Mouse (Mus musculus) cerebellum, adult 2 months (tissue): ENCODE results near the gene Gcg. TPM values are rescaled to one million over a fixed set of nuclear protein-coding genes. Genes with fewer than 3 reads are reported as not detected.

Source experiments
- DNase-seq, 2 experiments: peaks; one replicate each; pipeline ENCODE4 v3.0.0; 2021
- H3K27ac ChIP-seq: fragments of 200-500 bp; 2 replicates; pipeline ENCODE4 v1.5.1; 2012; ENCODE audit warnings: low read length, control low read depth, inconsistent platforms; ENCODE audit not compliant: insufficient read depth
- H3K27me3 ChIP-seq: fragments of 200-500 bp; 2 replicates; pipeline ENCODE4 v1.6.1; 2012; ENCODE audit warnings: inconsistent platforms, mild to moderate bottlenecking, low read length, moderate library complexity; ENCODE audit not compliant: control insufficient read depth, insufficient read depth
- H3K4me1 ChIP-seq: fragments of 200-500 bp; 2 replicates; pipeline ENCODE4 v1.6.1; 2011; ENCODE audit warnings: low read length; ENCODE audit not compliant: control insufficient read depth, insufficient read depth
- H3K4me3 ChIP-seq: fragments of 200-500 bp; replicated peaks from 2 replicates; pipeline ENCODE3; 2011; ENCODE audit warnings: mild to moderate bottlenecking, low read depth, low read length, control low read depth; ENCODE audit not compliant: insufficient read depth
- CTCF ChIP-seq: fragments of 200-500 bp; IDR thresholded peaks from 2 replicates; pipeline ENCODE4 v1.5.1; 2011; ENCODE audit warnings: low read depth, mild to moderate bottlenecking, control low read depth, low read length, moderate library complexity, borderline replicate concordance; ENCODE audit not compliant: insufficient read depth
- POLR2A ChIP-seq: fragments of 200-500 bp; IDR thresholded peaks from 2 replicates; pipeline ENCODE4 v1.6.1; 2011; ENCODE audit warnings: low read length, control low read depth, borderline replicate concordance; ENCODE audit not compliant: insufficient read depth
- WGBS: fragments of 180-500 bp; shearing (Covaris S2); methylation state at CpG from one replicate; pipeline ENCODE4 v1.1.7; 2018; 5-methylcytosine and 5-hydroxymethylcytosine counted together
- polyA plus RNA-seq: library from polyadenylated mRNA; depleted of rRNA; stranded (reverse); fragments of >200 nt; gene quantifications from 2 replicates; pipeline ENCODE4 v1.2.3, GENCODE M21; 2012

Gcg gene
- polyA plus RNA-seq, 1 experiment = not detected

GRCm38 (mm10) chr2:62503326-62503725, 19.9 kb upstream of the Gcg start:
- TF ChIP-seq POLR2A (no peak), CTCF (no peak)
- Histone ChIP-seq H3K4me1 (no peaks in the 10 kb centered on the region), H3K27ac (no peak overlapping the region), H3K27me3 (no peaks in the 10 kb centered on the region), H3K4me3 (no peak overlapping the region)
- WGBS = 77% methylated on average over 5 of the region's 5 CpGs
- no peak for DNase-seq

GRCm38 (mm10) chr2:62502516-62502915, 19.1 kb upstream of the Gcg start:
- no peak for DNase-seq
- no peak for TF ChIP-seq POLR2A
- TF ChIP-seq CTCF = no peak
- Histone ChIP-seq H3K27ac (no peak overlapping the region), H3K4me1 (no peaks in the 10 kb centered on the region), H3K27me3 (no peaks in the 10 kb centered on the region), H3K4me3 (no peak overlapping the region)
- WGBS = 56% methylated on average over 4 of the region's 4 CpGs

GRCm38 (mm10) chr2:62498821-62499220, 15.4 kb upstream of the Gcg start:
- TF ChIP-seq POLR2A (no peak), CTCF (no peak)
- Histone ChIP-seq H3K27me3 (no peaks in the 10 kb centered on the region), H3K4me3 (no peak overlapping the region), H3K4me1 (no peaks in the 10 kb centered on the region), H3K27ac (no peak overlapping the region)
- DNase-seq = no peak
- 49% methylated on average over 5 of the region's 5 CpGs for WGBS

GRCm38 (mm10) chr2:62498086-62498485, 14.6 kb upstream of the Gcg start:
- H3K27me3 ChIP-seq = no peaks in the 10 kb centered on the region

GRCm38 (mm10) chr2:62497333-62498002, 14.0 kb upstream of the Gcg start:
- no peak for DNase-seq
- TF ChIP-seq POLR2A (no peak), CTCF (no peak)
- Histone ChIP-seq H3K27ac (no peak overlapping the region), H3K27me3 (no peaks in the 10 kb centered on the region), H3K4me1 (no peaks in the 10 kb centered on the region), H3K4me3 (no peak overlapping the region)
- WGBS = 52% methylated on average over 5 of the region's 5 CpGs

More at GRCm38 (mm10) chr2:62498086-62498485, 14.6 kb upstream of the Gcg start:
- 85% methylated on average over 4 of the region's 4 CpGs for WGBS
- Histone ChIP-seq H3K27ac (no peak overlapping the region), H3K4me1 (no peaks in the 10 kb centered on the region), H3K4me3 (no peak overlapping the region)
- no peak for DNase-seq
- TF ChIP-seq POLR2A (no peak), CTCF (no peak)

- H3K27ac ChIP-seq = no peak overlapping the region
- H3K4me1 ChIP-seq = no peaks in the 10 kb centered on the region
- WGBS = 44% methylated on average over 4 of the region's 4 CpGs
- DNase-seq = no peak
- no peaks in the 10 kb centered on the region for H3K27me3 ChIP-seq
- H3K4me3 ChIP-seq = no peak overlapping the region
- TF ChIP-seq POLR2A (no peak), CTCF (no peak)
Measured at GRCm38 (mm10) chr2:62495407-62495806, 12.0 kb upstream of the Gcg start.

- DNase-seq = no peak
- WGBS = 75% methylated on average over 6 of the region's 6 CpGs
Measured at GRCm38 (mm10) chr2:62489832-62490231, 6.4 kb upstream of the Gcg start.

GRCm38 (mm10) chr2:62484906-62485305, 1.5 kb upstream of the Gcg start:
- Histone ChIP-seq H3K27me3 (no peaks in the 10 kb centered on the region), H3K27ac (no peak overlapping the region), H3K4me1 (no peaks in the 10 kb centered on the region), H3K4me3 (no peak overlapping the region)
- no peak for DNase-seq
- no peak for TF ChIP-seq POLR2A
- TF ChIP-seq CTCF = no peak
- 58% methylated on average over 3 of the region's 3 CpGs for WGBS

More at GRCm38 (mm10) chr2:62489832-62490231, 6.4 kb upstream of the Gcg start:
- Histone ChIP-seq H3K4me3 (no peak overlapping the region), H3K27ac (no peak overlapping the region), H3K4me1 (no peaks in the 10 kb centered on the region), H3K27me3 (no peaks in the 10 kb centered on the region)
- no peak for TF ChIP-seq POLR2A
- no peak for TF ChIP-seq CTCF
